Mouse (Mus musculus) forebrain, embryonic 14.5 days (tissue): ENCODE results near the gene Ntn1. TPM values are rescaled to one million over a fixed set of nuclear protein-coding genes. Genes with fewer than 3 reads are reported as not detected.

Experiments
- ATAC-seq: fragments of 200-750 bp; cut with Nextera tagmentation; 2 replicates; pipeline ENCODE4 v1.8.0; 2017; ENCODE audit warnings: mild to moderate bottlenecking, moderate library complexity
- DNase-seq: peaks from one replicate; pipeline ENCODE4 v3.0.0-alpha.2; 2015; ENCODE audit warnings: low spot score
- H3K27ac ChIP-seq: fragments of 300-500 bp; sonication (generic); 2 replicates; pipeline ENCODE4 v1.5.1; 2014; ENCODE audit warnings: low read depth, mild to moderate bottlenecking, control low read depth, low read length, moderate library complexity
- H3K27me3 ChIP-seq: fragments of 300-500 bp; sonication (generic); replicated peaks from 2 replicates; pipeline ENCODE4 v1.6.1; 2014; ENCODE audit warnings: low read length, control low read depth, mixed read lengths; ENCODE audit not compliant: control insufficient read depth, insufficient read depth
- H3K36me3 ChIP-seq: fragments of 300-500 bp; sonication (generic); 2 replicates; pipeline ENCODE4 v1.6.1; 2014; ENCODE audit warnings: low read length, control low read depth; ENCODE audit not compliant: control insufficient read depth, insufficient read depth
- H3K4me1 ChIP-seq: fragments of 300-500 bp; sonication (generic); 2 replicates; pipeline ENCODE4 v1.6.1; 2014; ENCODE audit warnings: antibody characterized with exemption, low read length, control low read depth; ENCODE audit not compliant: control insufficient read depth, insufficient read depth
- H3K4me2 ChIP-seq: fragments of 300-500 bp; sonication (generic); 2 replicates; pipeline ENCODE4 v1.6.1; 2014; ENCODE audit warnings: mild to moderate bottlenecking, control low read depth, low read length
- H3K4me3 ChIP-seq: fragments of 300-500 bp; sonication (generic); 2 replicates; pipeline ENCODE4 v1.5.1; 2014; ENCODE audit warnings: low read depth, low read length, control low read depth
- H3K9ac ChIP-seq: fragments of 300-500 bp; sonication (generic); 2 replicates; pipeline ENCODE4 v1.6.1; 2014; ENCODE audit warnings: mild to moderate bottlenecking, low read length, control low read depth, moderate library complexity
- H3K9me3 ChIP-seq: fragments of 300-500 bp; sonication (generic); replicated peaks from 2 replicates; pipeline ENCODE4 v1.6.1; 2016; ENCODE audit warnings: low read length, control low read depth, mixed read lengths; ENCODE audit not compliant: control insufficient read depth
- WGBS: fragments of 180-500 bp; shearing (Covaris S2); extraction: QIAGEN DNeasy Blood & Tissue Kit; methylation state at CpG from one replicate; pipeline ENCODE4 v1.1.7; 2014; 5-methylcytosine and 5-hydroxymethylcytosine counted together
- polyA plus RNA-seq: library from polyadenylated mRNA; unstranded; fragments of >200 nt; fragmentation: Nextera tagmentation; extraction: Ambion mirVana; gene quantifications from 2 replicates; pipeline ENCODE4 v1.2.1, GENCODE M21; 2014

Ntn1 gene
- polyA plus RNA-seq, 1 experiment from 2014 or later, result 3.5 TPM

DNA sequence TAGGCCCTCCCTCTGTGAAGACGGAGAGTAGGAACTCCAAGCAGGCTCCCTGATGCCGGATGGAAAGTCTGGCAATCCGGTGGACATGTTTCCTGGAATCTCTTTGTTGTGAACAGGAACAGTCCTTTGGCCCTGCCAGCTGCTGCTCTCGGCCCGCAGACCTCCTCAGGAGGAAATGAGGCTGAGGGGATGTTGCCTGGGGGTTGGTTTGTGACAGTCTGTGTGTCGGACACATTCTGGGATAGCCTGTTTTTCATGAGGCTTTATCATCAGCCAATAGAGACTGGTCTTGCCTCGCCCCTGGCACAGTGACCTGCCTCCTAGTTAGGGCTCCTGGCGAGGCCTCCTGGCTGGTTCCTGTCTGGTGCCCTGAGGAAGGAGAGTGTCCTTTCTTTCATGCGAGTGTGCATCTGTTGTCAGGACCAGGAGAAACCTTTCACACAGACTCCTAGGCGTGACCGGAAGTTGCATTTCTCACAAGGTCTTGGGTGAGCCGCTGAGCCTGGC is 211.9 kb downstream of the Ntn1 start:
- H3K4me3 ChIP-seq, result no peak overlapping the region
- no peaks in the 10 kb centered on the region for H3K9me3 ChIP-seq
- DNase-seq (no peak), ATAC-seq (no peak)
- WGBS, result 79% methylated on average over 12 of the region's 12 CpGs
- H3K27ac ChIP-seq, result no peak overlapping the region
- H3K4me1 ChIP-seq, result no peaks in the 10 kb centered on the region
- H3K27me3 ChIP-seq, result no peaks in the 10 kb centered on the region
- no peaks in the 10 kb centered on the region for H3K36me3 ChIP-seq
- H3K9ac ChIP-seq, result no peak overlapping the region
- no peak overlapping the region for H3K4me2 ChIP-seq

DNA sequence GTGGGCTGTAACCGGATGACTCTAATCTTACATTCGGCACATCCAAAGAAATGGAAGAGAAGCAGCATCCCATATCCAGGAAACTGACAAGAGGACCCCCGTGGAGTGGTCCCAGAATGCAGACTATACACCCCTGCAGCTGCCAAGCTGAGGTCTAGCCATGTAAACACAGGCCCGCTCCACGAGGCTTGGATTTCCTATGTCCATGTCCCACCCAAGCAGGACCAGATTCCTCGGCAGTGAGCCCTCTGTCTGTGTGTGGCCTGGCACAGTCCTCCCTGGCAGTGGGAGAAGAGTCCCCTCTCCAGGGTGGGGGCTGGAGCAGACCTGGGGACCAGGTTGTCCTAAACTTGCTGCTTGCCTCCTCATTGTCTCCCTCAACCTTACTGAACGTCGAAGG is 213.4 kb downstream of the Ntn1 start:
- H3K36me3 ChIP-seq, result no peaks in the 10 kb centered on the region
- ATAC-seq, result no peak
- no peak overlapping the region for H3K27ac ChIP-seq
- no peak overlapping the region for H3K4me2 ChIP-seq
- no peaks in the 10 kb centered on the region for H3K27me3 ChIP-seq
- WGBS, result 74% methylated on average over 8 of the region's 8 CpGs
- DNase-seq, result no peak
- no peak overlapping the region for H3K9ac ChIP-seq
- no peaks in the 10 kb centered on the region for H3K9me3 ChIP-seq
- H3K4me1 ChIP-seq, result no peaks in the 10 kb centered on the region
- H3K4me3 ChIP-seq, result no peak overlapping the region

DNA sequence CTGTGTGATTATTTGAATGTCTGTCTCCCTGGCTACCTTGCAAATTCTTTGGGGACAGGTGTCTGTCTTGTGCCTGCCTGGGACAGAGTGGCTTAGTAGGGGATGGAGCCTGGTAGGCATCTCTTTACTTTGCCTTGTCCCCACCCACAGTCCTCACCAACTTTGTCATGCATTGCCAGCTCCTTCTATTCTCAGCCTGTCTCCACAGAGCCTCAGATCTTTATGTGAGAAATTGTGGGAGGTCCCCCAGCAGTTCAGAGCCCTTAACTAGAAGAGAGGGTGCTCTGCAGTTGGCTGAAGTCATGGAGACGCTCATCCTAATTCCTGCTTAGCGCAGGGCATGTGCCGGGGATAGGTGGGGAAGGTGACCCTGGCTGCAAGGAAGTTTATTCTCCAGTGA is 215.0 kb downstream of the Ntn1 start:
- 91% methylated on average over 3 of the region's 3 CpGs for WGBS
- H3K27me3 ChIP-seq, result no peaks in the 10 kb centered on the region
- no peaks in the 10 kb centered on the region for H3K36me3 ChIP-seq
- ATAC-seq, result no peak
- no peaks in the 10 kb centered on the region for H3K4me1 ChIP-seq
- no peak overlapping the region for H3K4me3 ChIP-seq
- no peak overlapping the region for H3K4me2 ChIP-seq
- DNase-seq, result no peak
- no peak overlapping the region for H3K27ac ChIP-seq
- H3K9ac ChIP-seq, result no peak overlapping the region
- no peaks in the 10 kb centered on the region for H3K9me3 ChIP-seq

DNA sequence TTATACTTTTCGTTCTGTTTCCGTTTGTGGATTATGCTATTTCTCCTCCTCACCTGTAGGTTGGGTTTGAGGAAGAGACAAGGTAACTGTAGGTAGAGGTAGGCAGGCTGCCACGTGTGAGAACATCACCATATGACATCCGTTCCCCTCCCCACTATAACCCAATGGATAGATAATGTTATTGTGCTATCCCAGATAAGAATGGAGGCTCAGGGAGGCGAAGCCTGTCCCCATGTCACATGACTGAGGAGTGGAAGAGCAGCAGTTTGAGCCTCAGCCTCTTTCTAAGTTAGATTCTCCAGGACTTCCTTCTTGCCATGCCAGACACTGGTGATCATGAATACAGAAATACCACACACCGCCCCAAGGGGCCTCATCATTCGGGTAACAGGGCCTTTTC is 223.2 kb downstream of the Ntn1 start:
- 81% methylated on average over 7 of the region's 7 CpGs for WGBS
- DNase-seq (no peak), ATAC-seq (no peak)
- no peaks in the 10 kb centered on the region for H3K27me3 ChIP-seq
- no peaks in the 10 kb centered on the region for H3K36me3 ChIP-seq
- H3K9me3 ChIP-seq, result no peaks in the 10 kb centered on the region
- H3K27ac ChIP-seq, result no peak overlapping the region
- no peaks in the 10 kb centered on the region for H3K4me1 ChIP-seq
- H3K4me2 ChIP-seq, result no peak overlapping the region
- no peak overlapping the region for H3K9ac ChIP-seq
- H3K4me3 ChIP-seq, result no peak overlapping the region

DNA sequence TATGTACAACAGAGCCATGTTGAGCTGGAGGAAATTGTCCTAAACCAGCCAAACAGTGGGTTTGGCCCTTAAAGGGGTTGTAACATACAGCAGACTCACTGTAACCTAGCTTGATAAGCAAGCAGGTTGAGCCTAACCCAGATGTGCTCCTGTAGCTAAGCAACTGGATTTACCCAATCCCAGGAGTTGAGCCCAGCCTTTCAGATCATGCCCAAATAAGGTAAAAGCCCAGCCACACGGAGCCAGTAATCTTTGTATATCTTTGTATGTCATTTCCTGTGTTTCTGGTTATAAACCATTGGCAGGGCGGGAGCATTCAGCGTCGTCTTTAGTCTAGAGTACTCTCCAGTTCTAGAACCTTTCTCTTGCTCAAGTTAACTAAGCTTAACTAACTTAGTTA is 224.1 kb downstream of the Ntn1 start:
- H3K27me3 ChIP-seq, result no peaks in the 10 kb centered on the region
- WGBS, result 84% methylated on average over 4 of the region's 4 CpGs

DNA sequence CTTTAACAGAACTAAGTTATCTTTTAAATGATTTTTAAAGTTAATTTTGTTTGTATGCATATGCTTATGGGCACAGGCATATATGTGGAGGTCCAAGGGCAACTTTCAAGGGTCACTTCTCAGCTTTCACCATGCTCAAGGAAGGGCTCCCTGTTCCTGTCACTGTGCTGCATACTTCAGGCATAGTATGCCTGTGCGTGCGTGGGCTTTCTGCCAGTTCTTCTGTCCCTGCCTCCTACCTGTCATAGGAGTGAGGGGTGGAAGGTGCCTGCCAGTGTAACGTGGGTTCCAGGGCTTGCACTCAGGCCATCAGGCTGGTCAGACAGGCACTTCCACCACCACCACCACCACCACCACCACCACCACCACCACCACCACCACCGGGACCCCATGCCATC is 228.0 kb downstream of the Ntn1 start:
- DNase-seq, result no peak
- no peak for ATAC-seq
- Histone ChIP-seq H3K27me3 (no peaks in the 10 kb centered on the region), H3K27ac (no peak overlapping the region), H3K4me3 (no peak overlapping the region), H3K4me1 (no peaks in the 10 kb centered on the region), H3K4me2 (no peak overlapping the region), H3K9ac (no peak overlapping the region), H3K36me3 (no peaks in the 10 kb centered on the region), H3K9me3 (no peaks in the 10 kb centered on the region)
- WGBS, result 66% methylated on average over 4 of the region's 4 CpGs

More for the DNA sequence above, 224.1 kb downstream of the Ntn1 start:
- DNase-seq (no peak), ATAC-seq (no peak)
- H3K27ac ChIP-seq, result no peak overlapping the region
- no peaks in the 10 kb centered on the region for H3K36me3 ChIP-seq
- no peak overlapping the region for H3K4me2 ChIP-seq
- H3K4me1 ChIP-seq, result no peaks in the 10 kb centered on the region
- no peak overlapping the region for H3K4me3 ChIP-seq
- H3K9me3 ChIP-seq, result no peaks in the 10 kb centered on the region
- H3K9ac ChIP-seq, result no peak overlapping the region

DNA sequence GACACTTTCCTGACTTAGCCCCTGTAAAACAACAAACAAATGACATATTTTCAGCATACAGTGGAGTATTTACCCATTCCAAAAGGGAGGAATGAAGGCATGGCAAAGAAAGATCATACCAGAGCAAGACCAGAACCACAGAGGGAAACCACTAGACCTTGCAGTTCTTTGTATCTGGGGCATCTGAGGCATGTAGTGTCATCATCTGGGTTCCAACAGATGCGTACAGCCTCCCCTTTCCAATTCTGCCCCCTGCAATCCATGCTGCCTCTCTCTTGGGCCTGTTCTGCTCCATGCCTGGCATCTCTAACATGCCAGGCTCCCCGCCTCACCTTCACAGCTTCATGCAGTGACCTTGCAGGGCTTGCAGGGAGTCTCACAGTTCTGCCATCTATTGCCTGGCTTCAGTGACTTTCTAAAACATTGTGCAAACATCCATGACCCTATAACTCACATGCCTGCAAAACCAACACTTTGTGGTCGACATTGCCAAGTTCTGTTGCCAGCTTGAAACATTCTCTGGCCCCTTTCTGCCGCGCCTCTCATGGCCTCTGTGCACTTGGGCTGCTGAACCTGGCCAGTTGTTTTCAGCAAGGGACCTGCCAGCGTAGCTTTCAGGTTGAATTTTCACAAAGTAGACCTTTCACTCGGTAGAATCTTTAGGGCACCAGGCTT is 228.5 kb downstream of the Ntn1 start:
- Histone ChIP-seq H3K27me3 (no peaks in the 10 kb centered on the region), H3K9ac (no peak overlapping the region), H3K9me3 (no peaks in the 10 kb centered on the region), H3K4me3 (no peak overlapping the region), H3K27ac (no peak overlapping the region), H3K4me2 (no peak overlapping the region), H3K4me1 (no peaks in the 10 kb centered on the region), H3K36me3 (no peaks in the 10 kb centered on the region)
- 89% methylated on average over 7 of the region's 7 CpGs for WGBS
- DNase-seq (no peak), ATAC-seq (no peak)

DNA sequence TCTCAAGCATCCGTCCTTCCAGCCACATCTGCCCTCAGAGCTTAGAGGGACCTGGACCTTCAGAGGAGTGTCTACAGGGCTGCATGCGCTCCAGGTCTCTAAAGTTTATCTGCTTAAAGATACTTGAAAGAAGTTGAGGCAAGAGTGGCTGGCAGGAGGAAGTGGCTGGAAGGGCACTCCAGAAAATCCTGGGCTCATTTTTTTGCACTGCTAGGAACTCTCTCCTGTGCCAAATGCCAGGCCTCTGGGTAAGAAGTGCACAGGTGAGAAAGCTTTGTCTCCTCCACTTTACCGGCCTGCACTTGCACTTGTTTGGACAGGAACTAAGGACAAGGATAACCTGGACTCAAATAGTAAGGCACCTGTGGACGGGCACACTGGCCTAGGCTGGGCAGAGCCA is 232.2 kb downstream of the Ntn1 start:
- Histone ChIP-seq H3K4me1 (0 out of 2 replicates have a peak, but pooled peaks cover 4% of the 10 kb centered on the region), H3K9ac (no peak overlapping the region), H3K36me3 (no peaks in the 10 kb centered on the region), H3K27ac (no peak overlapping the region), H3K9me3 (no peaks in the 10 kb centered on the region), H3K4me3 (no peak overlapping the region), H3K4me2 (no peak overlapping the region), H3K27me3 (no peaks in the 10 kb centered on the region)
- WGBS, result 83% methylated on average over 4 of the region's 4 CpGs
- ATAC-seq, result no peak
- no peak for DNase-seq

DNA sequence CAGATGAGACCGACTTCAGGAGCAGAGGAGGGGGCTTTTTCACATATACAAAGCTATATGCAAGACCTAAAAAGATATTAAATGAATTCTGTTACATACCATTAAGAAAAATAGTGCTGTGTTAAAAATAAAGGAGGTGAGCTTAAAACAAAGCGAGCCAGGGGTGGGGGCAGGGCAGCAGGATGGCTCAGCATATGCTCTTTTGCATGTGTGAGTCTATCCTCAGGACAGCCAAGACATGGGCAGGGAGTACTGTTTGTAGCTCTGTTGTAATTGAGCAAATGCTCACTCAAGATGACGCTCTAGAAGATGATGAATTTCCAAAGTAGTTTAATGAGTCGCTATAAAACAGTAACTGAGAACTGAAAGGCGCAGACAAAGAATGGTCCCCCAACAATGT is 236.2 kb downstream of the Ntn1 start:
- WGBS, result 79% methylated on average over 5 of the region's 5 CpGs
- Histone ChIP-seq H3K9ac (no peak overlapping the region), H3K4me2 (no peak overlapping the region), H3K9me3 (no peaks in the 10 kb centered on the region), H3K27ac (no peak overlapping the region), H3K36me3 (no peaks in the 10 kb centered on the region), H3K27me3 (no peaks in the 10 kb centered on the region), H3K4me1 (peaks cover 7% of the 10 kb centered on the region; the same call in 1 of the 2 replicates), H3K4me3 (no peak overlapping the region)
- no peak for ATAC-seq
- DNase-seq, result no peak
